Mouse (Mus musculus): ENCODE data around the gene Ifitm2.
A peak's percentile ranks its signal among the peaks of the same experiment; 100 is the strongest.
"Not testable (repeated sequence)": the region's sequence is repeated elsewhere in the genome, so short reads cannot be mapped to it uniquely, and the experiment has no call there.

Ifitm2 gene

GRCm38 (mm10) chr7:140955758-140956555 lies at the start of gene Ifitm2, which contains the start of gene Gm45717:
TSS of gene Ifitm2 (minus strand) at chr7:140955987.
TSS of gene Gm45717 (minus strand) at chr7:140955937.
- peak in 1 of 2 experiments; percentile 20 for DNase-seq (ENCODE audit: low spot score in 2 of 2)

- no peak for DNase-seq (ENCODE audit: low spot score in 2 of 2)
Observed at GRCm38 (mm10) chr7:141003248-141004010, 47.6 kb upstream of the Ifitm2 start.

- DNase-seq (ENCODE audit: low spot score in 2 of 2), result no peak
Observed at GRCm38 (mm10) chr7:141000881-141001708, 45.3 kb upstream of the Ifitm2 start.

- no peak for DNase-seq (ENCODE audit: low spot score in 2 of 2)
Observed at GRCm38 (mm10) chr7:140998853-140999700, 43.3 kb upstream of the Ifitm2 start.

DNA sequence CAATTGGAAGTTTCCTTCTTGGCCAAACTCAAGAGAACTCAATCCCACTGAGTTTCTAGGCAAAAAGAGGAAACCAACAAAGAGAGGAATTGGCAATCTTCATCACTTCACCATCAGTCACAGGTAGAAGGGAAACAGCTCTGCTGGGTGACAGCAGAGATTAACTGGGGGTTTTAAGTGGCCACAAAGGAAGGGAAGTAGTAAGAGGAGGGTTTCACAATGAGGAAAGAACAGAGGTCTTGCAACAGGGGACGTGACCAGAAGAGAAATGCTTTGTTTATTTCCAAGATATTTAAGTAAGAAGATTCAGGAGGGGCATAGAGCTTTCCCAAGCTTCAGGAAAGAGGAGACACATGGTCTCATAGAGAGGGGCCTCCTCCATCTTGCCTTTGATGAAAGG lies 42.0 kb upstream of the Ifitm2 start:
- no peak for DNase-seq (ENCODE audit: low spot score in 2 of 2)

- no peak for DNase-seq (ENCODE audit: low spot score in 2 of 2)
Observed at GRCm38 (mm10) chr7:140991117-140991689, 35.4 kb upstream of the Ifitm2 start.

GRCm38 (mm10) chr7:140990622-140991021 lies 34.8 kb upstream of the Ifitm2 start:
- no peak for DNase-seq (ENCODE audit: low spot score in 2 of 2)

- no peak for DNase-seq (ENCODE audit: low spot score in 2 of 2)
Observed at GRCm38 (mm10) chr7:140990185-140990584, 34.4 kb upstream of the Ifitm2 start.

- no peak for DNase-seq (ENCODE audit: low spot score in 2 of 2)
Observed at GRCm38 (mm10) chr7:140989022-140989421, 33.2 kb upstream of the Ifitm2 start.

DNA sequence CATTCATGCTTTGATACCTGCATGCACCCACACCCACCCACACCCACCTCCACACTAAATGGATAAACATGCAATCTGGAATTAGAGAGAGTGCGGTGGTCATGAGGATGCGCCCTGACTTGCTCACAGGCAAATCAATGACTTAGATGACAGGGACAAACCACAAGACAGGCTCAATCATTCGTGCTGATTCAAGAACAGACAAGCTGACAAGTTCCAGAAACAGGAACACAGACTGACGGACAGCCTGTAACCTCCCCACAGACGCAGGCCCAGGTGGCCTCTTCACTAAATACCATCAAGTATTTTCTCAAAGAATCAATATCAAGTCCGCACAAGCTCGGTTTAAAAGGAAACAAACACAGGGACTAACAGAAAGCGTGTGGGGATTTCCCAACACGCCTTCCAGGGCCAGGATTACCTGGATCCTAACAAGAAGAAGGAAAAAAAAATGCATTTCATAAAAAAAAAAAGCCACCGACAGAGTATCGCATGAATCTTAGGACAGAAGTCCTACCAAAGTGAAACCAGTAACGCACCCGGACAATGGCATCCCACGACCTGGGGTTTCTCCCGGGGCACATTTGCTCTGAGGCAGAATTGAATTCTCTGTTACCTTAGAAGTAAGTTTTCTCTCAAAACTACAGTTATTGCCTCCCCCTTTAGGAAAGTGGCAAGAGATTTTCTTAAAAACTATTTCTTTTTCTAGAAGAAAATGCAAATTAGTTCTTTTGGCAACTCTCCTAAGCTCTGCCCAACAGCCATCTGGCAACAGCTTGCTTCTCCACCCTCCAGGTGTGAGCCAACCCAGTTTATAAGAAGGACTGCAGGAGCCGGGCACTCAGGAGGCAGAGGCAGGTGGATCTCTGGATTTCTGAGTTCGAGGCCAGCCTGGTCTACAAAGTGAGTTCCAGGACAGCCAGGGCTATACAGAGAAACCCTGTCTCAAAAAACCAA lies 31.7 kb upstream of the Ifitm2 start:
- DNase-seq (ENCODE audit: low spot score in 2 of 2), result no peak

DNA sequence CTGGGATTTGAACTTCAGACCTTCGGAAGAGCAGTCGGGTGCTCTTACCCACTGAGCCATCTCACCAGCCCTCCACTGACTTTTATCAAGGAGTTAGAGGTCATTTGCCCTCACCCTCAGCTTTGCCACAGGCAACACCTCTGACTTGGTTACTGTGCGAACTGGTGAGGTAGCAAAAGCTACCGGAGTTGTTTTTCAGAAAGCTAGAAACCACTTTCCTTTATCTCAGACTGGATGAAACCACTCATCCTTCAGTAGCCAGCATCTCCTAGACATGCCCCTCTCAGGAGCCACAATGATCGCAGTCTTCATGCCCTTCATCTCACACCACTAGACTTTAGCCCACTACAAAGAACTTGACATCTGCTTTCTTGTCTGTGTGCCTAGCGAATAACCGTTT lies 27.2 kb upstream of the Ifitm2 start:
- DNase-seq (ENCODE audit: low spot score in 2 of 2), result no peak

DNA sequence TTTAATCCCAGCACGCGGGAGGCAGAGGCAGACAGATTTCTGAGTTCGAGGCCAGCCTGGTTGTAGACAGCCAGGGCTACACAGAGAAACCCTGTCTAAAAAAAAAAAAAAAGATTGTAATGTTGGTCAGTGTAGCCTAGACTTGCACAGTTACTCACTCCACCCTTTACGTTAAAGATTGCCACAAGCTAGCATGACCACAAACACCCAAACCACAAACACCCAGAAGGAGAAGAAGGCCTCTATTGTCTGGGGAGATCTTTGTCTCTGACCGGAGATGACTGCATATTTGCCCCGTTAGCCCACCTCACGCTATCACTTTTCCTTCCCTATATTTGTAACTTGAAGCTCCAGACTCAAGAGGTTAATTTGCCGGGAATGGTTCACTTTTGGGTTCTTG lies 25.9 kb upstream of the Ifitm2 start:
- DNase-seq (ENCODE audit: low spot score in 2 of 2), result no peak

GRCm38 (mm10) chr7:140976720-140977119 lies 20.9 kb upstream of the Ifitm2 start:
- DNase-seq (ENCODE audit: low spot score in 2 of 2), result not testable (repeated sequence)

DNA sequence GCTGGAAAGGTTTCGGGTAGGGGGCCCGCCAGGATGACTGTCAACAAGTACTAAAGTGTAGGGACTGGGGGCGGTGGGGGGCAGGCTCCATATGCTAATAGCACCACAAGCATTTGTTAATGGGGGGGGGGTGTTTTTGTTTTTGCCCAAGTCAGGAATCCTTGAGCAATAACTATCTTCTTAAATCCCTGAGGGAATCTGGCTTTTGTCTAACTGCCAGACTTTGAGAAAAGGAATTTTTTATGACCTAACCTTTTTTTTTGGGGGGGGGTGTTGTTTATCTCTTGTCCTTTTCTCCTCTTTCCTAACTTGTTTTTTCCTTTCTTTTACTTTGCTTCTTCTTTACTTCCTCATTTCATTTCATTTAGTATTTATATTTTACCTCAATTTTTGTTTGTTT lies 19.7 kb upstream of the Ifitm2 start:
- no peak for DNase-seq (ENCODE audit: low spot score in 2 of 2)

- DNase-seq (ENCODE audit: low spot score in 2 of 2), result no peak
Observed at GRCm38 (mm10) chr7:140974940-140975339, 19.2 kb upstream of the Ifitm2 start.

GRCm38 (mm10) chr7:140973396-140974165 lies 17.8 kb upstream of the Ifitm2 start:
- DNase-seq (ENCODE audit: low spot score in 2 of 2), result no peak

DNA sequence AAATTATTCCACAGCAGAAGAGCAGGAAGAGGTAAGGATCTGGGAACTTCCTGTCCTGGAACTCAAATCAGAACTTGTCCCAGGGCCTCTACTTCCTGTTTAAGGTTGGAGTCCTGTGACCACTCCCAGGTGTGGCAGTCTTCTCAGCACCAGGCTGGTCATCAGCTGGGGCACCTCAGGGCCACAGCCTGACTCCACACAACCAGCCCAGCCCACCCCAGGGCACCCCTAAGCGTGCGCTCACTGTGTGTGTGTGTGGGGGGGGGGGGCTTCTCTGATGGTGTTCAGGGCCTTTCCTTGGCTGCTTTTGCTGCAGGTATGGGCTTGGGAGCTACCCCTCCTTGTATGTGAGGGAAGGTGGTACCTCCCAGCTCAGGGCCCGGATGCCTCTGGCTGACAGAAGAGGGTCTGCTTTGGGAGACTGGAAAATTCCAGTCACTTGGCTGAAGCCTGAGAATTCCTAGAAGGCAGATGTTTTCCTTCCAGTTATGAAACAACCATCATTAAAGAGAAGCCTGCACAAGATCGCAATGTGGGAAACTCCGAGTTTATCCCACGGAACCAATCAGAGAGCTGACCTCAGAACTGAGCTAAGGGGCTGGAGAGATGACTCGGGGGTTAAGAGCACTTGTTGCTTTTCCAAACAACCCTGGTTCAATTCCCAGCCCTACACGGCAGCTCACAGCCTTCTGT lies 15.8 kb upstream of the Ifitm2 start:
- DNase-seq (ENCODE audit: low spot score in 2 of 2), result no peak

DNA sequence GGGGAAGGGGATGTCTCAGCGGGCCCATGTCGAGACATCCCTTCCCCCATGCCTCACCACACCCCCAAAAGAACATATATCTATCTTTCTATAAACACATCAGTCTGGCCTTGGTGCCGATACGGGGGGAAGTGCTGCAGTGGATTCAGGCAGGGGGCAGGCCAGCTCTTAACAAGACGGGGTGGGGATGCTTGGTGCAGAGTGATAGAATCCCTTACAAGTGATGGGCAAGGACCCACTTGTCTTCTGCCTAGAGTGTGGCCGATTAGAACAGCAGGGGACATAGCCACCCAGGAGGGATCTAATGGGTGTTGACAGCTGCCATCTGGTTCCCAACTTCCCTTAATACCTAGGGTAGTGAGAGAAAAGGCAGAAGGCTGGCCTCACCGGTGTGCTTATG lies 15.1 kb upstream of the Ifitm2 start:
- DNase-seq (ENCODE audit: low spot score in 2 of 2), result no peak
